Mouse (Mus musculus) heart, adult 2 months (tissue): Measurements from ENCODE around the gene Dhx29. TPM values are rescaled to one million over a fixed set of nuclear protein-coding genes. Genes with fewer than 3 reads are reported as not detected.

ENCODE experiments used
- polyA plus RNA-seq: library from polyadenylated mRNA; depleted of rRNA; stranded (reverse); fragments of >200 nt; gene quantifications from 2 replicates; pipeline ENCODE4 v1.2.3, GENCODE M21; 2012; rRNA removed
- total RNA-seq, 2 experiments: library from RNA; stranded (reverse); gene quantifications; 2 replicates each; pipeline ENCODE4 v1.2.3; 2021

Dhx29 gene
- total and polyA plus RNA-seq, 3 experiments, result 3.3 to 15.7 (median 14.2) TPM

Other genes with a start within 250 kb of the Dhx29 start
- gene Plpp1, start 126.7 kb upstream of the Dhx29 start, total RNA-seq, result 10 to 100 TPM; 51.5 to 51.6 TPM
- gene Plpp1, start 126.7 kb upstream of the Dhx29 start, polyA plus RNA-seq, result 70.0 and 106 TPM in 2 replicates
- gene Mtrex, start 56 bp upstream of the Dhx29 start, total RNA-seq, result 10 to 100 TPM; 24.7 to 28.5 TPM
- 5.5 and 12.5 TPM in 2 replicates for gene Mtrex, start 56 bp upstream of the Dhx29 start, polyA plus RNA-seq
- under 1 TPM in 1 of 2 experiments, not detected in 1; 0.47 TPM for gene Ccno, start 60.3 kb downstream of the Dhx29 start, total RNA-seq
- 0.35 and 0.51 TPM in 2 replicates for gene Ccno, start 60.3 kb downstream of the Dhx29 start, polyA plus RNA-seq
- gene Mcidas, start 66.4 kb downstream of the Dhx29 start, total RNA-seq, result not detected
- 0.12 TPM in 1 of 2 replicates, not detected in the other for gene Mcidas, start 66.4 kb downstream of the Dhx29 start, polyA plus RNA-seq
- not detected for gene Cdc20b, start 107.7 kb downstream of the Dhx29 start, total RNA-seq
- gene Cdc20b, start 107.7 kb downstream of the Dhx29 start, polyA plus RNA-seq, result 0.14 TPM in 1 of 2 replicates, not detected in the other
- 10 to 100 TPM; 37.1 to 37.9 TPM for gene Gpx8, start 119.0 kb downstream of the Dhx29 start, total RNA-seq
- gene Gpx8, start 119.0 kb downstream of the Dhx29 start, polyA plus RNA-seq, result 9.5 and 16.9 TPM in 2 replicates
- gene Gzma, start 173.5 kb downstream of the Dhx29 start, total RNA-seq, result 1 to 10 TPM in 1 of 2 experiments, under 1 TPM in 1; 0.86 to 1.1 TPM
- gene Gzma, start 173.5 kb downstream of the Dhx29 start, polyA plus RNA-seq, result 0.97 and 2.3 TPM in 2 replicates